Mouse (Mus musculus): ENCODE results near the gene Setdb1. TPM values are rescaled to one million over a fixed set of nuclear protein-coding genes. Genes with fewer than 3 reads are reported as not detected.

The Setdb1 gene
- total and polyA plus RNA-seq, 3 experiments = 33.7 to 49.5 (median 43.2) TPM

DNA sequence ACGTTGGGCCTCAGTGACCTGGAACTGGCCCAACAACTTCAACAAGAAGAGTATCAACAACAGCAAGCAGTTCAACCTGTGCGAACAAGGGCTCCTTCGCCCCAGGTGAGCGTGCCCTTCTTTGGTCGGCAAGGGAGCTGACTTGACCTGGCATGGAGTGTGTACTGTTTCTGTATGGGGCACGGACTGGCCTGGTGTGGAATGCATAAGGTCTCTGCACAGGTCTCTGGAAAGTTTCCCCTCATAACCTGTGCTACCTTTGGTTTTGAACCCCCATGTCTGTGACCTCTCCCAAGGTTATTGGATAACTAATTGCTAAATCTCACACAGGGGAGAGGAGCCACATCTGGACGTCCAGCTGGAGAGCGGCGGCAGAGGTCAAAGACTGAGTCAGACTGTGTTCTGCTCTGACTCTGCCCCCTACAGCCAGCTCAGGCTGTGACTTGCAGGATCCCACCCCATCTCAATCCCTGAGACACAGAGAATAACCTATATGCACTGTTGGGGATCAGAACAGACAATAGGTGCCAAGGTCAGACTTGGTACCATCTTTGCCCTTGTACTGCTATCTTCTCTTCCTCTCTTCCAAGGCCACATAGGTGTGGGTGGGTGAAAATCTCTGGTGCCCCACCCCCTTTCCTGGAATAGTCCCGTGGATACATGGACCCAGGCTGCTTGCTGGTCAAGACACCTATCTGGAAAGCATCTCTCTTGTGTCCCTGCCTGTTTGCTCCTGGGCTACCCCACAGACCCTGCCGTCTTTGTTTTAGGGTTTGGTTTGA, 61.5 kb downstream of the Setdb1 start:
- no peaks in the 10 kb centered on the region for H3K9me3 ChIP-seq (replicated peaks; ENCODE audit: low read length)
- no peak for DNase-seq (ENCODE audit: extremely low read depth)
- H3K4me1 ChIP-seq (ENCODE audit: control insufficient read depth in 1 of 2, insufficient read depth in 2 of 2) = peaks cover 0 to 23% of the 10 kb centered on the region in 2 experiments; a peak in 3 of 4 replicates
- H3K79me2 ChIP-seq (replicated peaks; ENCODE audit: control insufficient read depth, extremely low read depth, insufficient read depth, poor library complexity, severe bottlenecking) = no peaks in the 10 kb centered on the region
- H3K9ac ChIP-seq (ENCODE audit: insufficient read depth, low read depth) = no peak overlapping the region
- H3K4me2 ChIP-seq (ENCODE audit: insufficient read depth, low read depth, poor library complexity, severe bottlenecking) = no peak overlapping the region
- H3K27me3 ChIP-seq (replicated peaks) = no peaks in the 10 kb centered on the region
- in situ Hi-C loops (cut with MboI; ENCODE audit: low pct_ligation_motif_present, low pct_unique_long_range_greater_than_20kb, low sequenced_read_pairs) (no loop called here), dilution Hi-C loops (cut with MboI; ENCODE audit: extremely low pct_ligation_motif_present, extremely low pct_unique_long_range_greater_than_20kb, low sequenced_read_pairs) (no loop called here)
- peaks cover 24 to 65% of the 10 kb centered on the region in 2 experiments for H3K36me3 ChIP-seq (replicated peaks in 1 of 2; ENCODE audit: control insufficient read depth in 1 of 2, insufficient read depth in 1 of 2, low read length in 1 of 2)
- no peak overlapping the region for H3K27ac ChIP-seq (ENCODE audit: insufficient read depth, low read depth)
- no peak overlapping the region for H3K4me3 ChIP-seq (replicated peaks in 1 of 3; ENCODE audit: low read depth in 2 of 3, low read length in 2 of 3, poor library complexity in 1 of 3)
- no peak for TF ChIP-seq MAZ (IDR thresholded peaks at IDR 0.05; ENCODE audit: low read depth, low read length)
- no peak for TF ChIP-seq USF1 (IDR thresholded peaks at IDR 0.05; ENCODE audit: low read depth, low read length)
- no peak for TF ChIP-seq SMC3 (IDR thresholded peaks at IDR 0.05; ENCODE audit: low read depth, low read length)
- no peak for TF ChIP-seq UBTF (IDR thresholded peaks at IDR 0.05; ENCODE audit: low read depth, low read length)
- TF ChIP-seq MAX (IDR thresholded peaks at IDR 0.05; ENCODE audit: low read length) = no peak
- TF ChIP-seq EP300 (IDR thresholded peaks at IDR 0.05; ENCODE audit: low read length) = no peak
- no peak for TF ChIP-seq JUN (IDR thresholded peaks at IDR 0.05; ENCODE audit: insufficient read depth, low read depth, low read length)
- no peak for TF ChIP-seq BHLHE40 (IDR thresholded peaks at IDR 0.05; ENCODE audit: low read depth, low read length)
- TF ChIP-seq NELFE (IDR thresholded peaks at IDR 0.05; ENCODE audit: low read depth, low read length) = no peak
- TF ChIP-seq SIN3A (IDR thresholded peaks at IDR 0.05; ENCODE audit: low read length) = no peak
- TF ChIP-seq E2F4 (IDR thresholded peaks at IDR 0.05; ENCODE audit: insufficient replicate concordance, low read depth, low read length) = no peak
- no peak for TF ChIP-seq CHD1 (IDR thresholded peaks at IDR 0.05; ENCODE audit: low read depth, low read length)
- TF ChIP-seq ZNF384 (IDR thresholded peaks at IDR 0.05; ENCODE audit: low read depth, low read length) = no peak
- TF ChIP-seq NRF1 (IDR thresholded peaks at IDR 0.05; ENCODE audit: low read depth, low read length) = no peak
- TF ChIP-seq MEF2A (IDR thresholded peaks at IDR 0.05; ENCODE audit: borderline replicate concordance, low read depth, low read length) = no peak
- TF ChIP-seq TCF12 (IDR thresholded peaks at IDR 0.05; ENCODE audit: low read depth, low read length) = no peak
- no peak for TF ChIP-seq ETS1 (conservative IDR thresholded peaks at IDR 0.05; ENCODE audit: low read depth, low read length)

DNA sequence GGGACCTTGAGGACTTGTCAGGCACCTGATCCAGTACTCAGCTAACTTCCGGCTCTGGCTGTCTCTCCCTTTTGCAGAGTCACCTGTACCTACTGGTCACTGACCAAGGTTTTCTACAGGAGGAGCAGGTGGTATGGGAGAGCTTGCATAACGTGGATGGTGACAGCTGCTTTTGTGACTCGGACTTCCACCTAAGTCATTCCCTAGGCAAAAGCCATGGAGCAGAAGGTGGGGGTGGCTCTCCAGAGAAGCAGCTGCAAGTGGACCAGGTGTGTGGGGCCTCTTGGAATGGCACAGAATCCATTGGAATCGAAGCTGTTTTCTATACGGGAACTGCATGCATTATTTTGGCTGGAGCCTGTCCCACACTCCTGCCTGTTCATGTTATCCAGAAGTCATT, 62.3 kb downstream of the Setdb1 start:
- H3K27ac ChIP-seq (ENCODE audit: insufficient read depth, low read depth) = no peak overlapping the region
- no peaks in the 10 kb centered on the region for H3K9me3 ChIP-seq (replicated peaks; ENCODE audit: low read length)
- peaks cover 0 to 23% of the 10 kb centered on the region in 2 experiments; a peak in 3 of 4 replicates for H3K4me1 ChIP-seq (ENCODE audit: control insufficient read depth in 1 of 2, insufficient read depth in 2 of 2)
- H3K9ac ChIP-seq (ENCODE audit: insufficient read depth, low read depth) = no peak overlapping the region
- dilution Hi-C loops (cut with MboI; ENCODE audit: extremely low pct_ligation_motif_present, extremely low pct_unique_long_range_greater_than_20kb, low sequenced_read_pairs) = no loop called here
- no peak for DNase-seq (ENCODE audit: extremely low read depth)
- H3K36me3 ChIP-seq (replicated peaks in 1 of 2; ENCODE audit: control insufficient read depth in 1 of 2, insufficient read depth in 1 of 2, low read length in 1 of 2) = peaks cover 20 to 60% of the 10 kb centered on the region in 2 experiments
- no peaks in the 10 kb centered on the region for H3K79me2 ChIP-seq (replicated peaks; ENCODE audit: control insufficient read depth, extremely low read depth, insufficient read depth, poor library complexity, severe bottlenecking)
- no peak overlapping the region for H3K4me3 ChIP-seq (replicated peaks in 1 of 3; ENCODE audit: low read depth in 2 of 3, low read length in 2 of 3, poor library complexity in 1 of 3)
- in situ Hi-C loops (cut with MboI; ENCODE audit: low pct_ligation_motif_present, low pct_unique_long_range_greater_than_20kb, low sequenced_read_pairs) = no loop called here
- H3K27me3 ChIP-seq (replicated peaks) = no peaks in the 10 kb centered on the region
- TF ChIP-seq POLR2A (IDR thresholded peaks at IDR 0.05; ENCODE audit: low read depth, low read length) = no peak
- TF ChIP-seq ELF1 (IDR thresholded peaks at IDR 0.05; ENCODE audit: low read depth, low read length) = no peak
- TF ChIP-seq MXI1 (IDR thresholded peaks at IDR 0.05; ENCODE audit: low read depth, low read length) = no peak
- no peak for TF ChIP-seq JUND (conservative IDR thresholded peaks at IDR 0.05; ENCODE audit: low read depth, low read length)
- TF ChIP-seq IRF4 (IDR thresholded peaks at IDR 0.05; ENCODE audit: low read depth, low read length) = no peak
- TF ChIP-seq ZMIZ1 (IDR thresholded peaks at IDR 0.05; ENCODE audit: low read depth, low read length) = no peak
- no peak overlapping the region for H3K4me2 ChIP-seq (ENCODE audit: insufficient read depth, low read depth, poor library complexity, severe bottlenecking)
